Mouse (Mus musculus) cerebellum, adult 2 months (tissue): ENCODE measurements around the gene Lrrc20. TPM values are rescaled to one million over a fixed set of nuclear protein-coding genes. Genes with fewer than 3 reads are reported as not detected.

Source experiments
- DNase-seq, 2 experiments: peaks; one replicate each; pipeline ENCODE4 v3.0.0; 2021
- H3K27ac ChIP-seq: fragments of 200-500 bp; 2 replicates; pipeline ENCODE4 v1.5.1; 2012; ENCODE audit warnings: low read length, control low read depth, inconsistent platforms; ENCODE audit not compliant: insufficient read depth
- H3K27me3 ChIP-seq: fragments of 200-500 bp; 2 replicates; pipeline ENCODE4 v1.6.1; 2012; ENCODE audit warnings: inconsistent platforms, mild to moderate bottlenecking, low read length, moderate library complexity; ENCODE audit not compliant: control insufficient read depth, insufficient read depth
- H3K4me1 ChIP-seq: fragments of 200-500 bp; 2 replicates; pipeline ENCODE4 v1.6.1; 2011; ENCODE audit warnings: low read length; ENCODE audit not compliant: control insufficient read depth, insufficient read depth
- H3K4me3 ChIP-seq: fragments of 200-500 bp; replicated peaks from 2 replicates; pipeline ENCODE3; 2011; ENCODE audit warnings: mild to moderate bottlenecking, low read depth, low read length, control low read depth; ENCODE audit not compliant: insufficient read depth
- CTCF ChIP-seq: fragments of 200-500 bp; IDR thresholded peaks from 2 replicates; pipeline ENCODE4 v1.5.1; 2011; ENCODE audit warnings: low read depth, mild to moderate bottlenecking, control low read depth, low read length, moderate library complexity, borderline replicate concordance; ENCODE audit not compliant: insufficient read depth
- POLR2A ChIP-seq: fragments of 200-500 bp; IDR thresholded peaks from 2 replicates; pipeline ENCODE4 v1.6.1; 2011; ENCODE audit warnings: low read length, control low read depth, borderline replicate concordance; ENCODE audit not compliant: insufficient read depth
- WGBS: fragments of 180-500 bp; shearing (Covaris S2); methylation state at CpG from one replicate; pipeline ENCODE4 v1.1.7; 2018; 5-methylcytosine and 5-hydroxymethylcytosine counted together
- polyA plus RNA-seq: library from polyadenylated mRNA; depleted of rRNA; stranded (reverse); fragments of >200 nt; gene quantifications from 2 replicates; pipeline ENCODE4 v1.2.3, GENCODE M21; 2012; rRNA removed

Gene Lrrc20
- polyA plus RNA-seq, 1 experiment: 20.9 TPM

DNA sequence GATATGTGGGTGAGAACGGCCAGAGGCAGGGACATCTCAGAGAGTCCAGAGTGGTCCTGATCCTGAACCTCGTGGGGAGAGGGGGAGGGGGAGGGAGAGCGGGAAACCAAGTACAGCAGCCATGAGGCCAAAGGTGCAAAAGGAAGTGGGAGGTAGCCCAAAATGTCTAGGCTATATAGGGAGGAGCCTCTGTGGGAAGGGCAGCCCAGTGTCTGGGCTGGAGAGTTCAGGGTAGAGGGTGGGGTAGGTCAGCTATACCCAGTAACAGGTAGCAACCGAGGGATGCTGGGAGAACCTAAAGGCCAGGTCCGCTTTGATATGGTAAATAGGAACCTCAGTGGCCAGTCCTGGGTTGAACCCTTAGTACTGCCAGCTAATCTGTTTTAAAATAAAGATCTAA lies 149.2 kb downstream of the Lrrc20 start:
- 48% methylated on average over 5 of the region's 5 CpGs for WGBS
- TF ChIP-seq CTCF (no peak), POLR2A (no peak)
- H3K4me1 ChIP-seq: peaks cover 6% of the 10 kb centered on the region; the same call in 1 of the 2 replicates
- H3K27ac ChIP-seq: no peak overlapping the region
- no peak for DNase-seq
- H3K27me3 ChIP-seq: no peaks in the 10 kb centered on the region
- H3K4me3 ChIP-seq: no peak overlapping the region

DNA sequence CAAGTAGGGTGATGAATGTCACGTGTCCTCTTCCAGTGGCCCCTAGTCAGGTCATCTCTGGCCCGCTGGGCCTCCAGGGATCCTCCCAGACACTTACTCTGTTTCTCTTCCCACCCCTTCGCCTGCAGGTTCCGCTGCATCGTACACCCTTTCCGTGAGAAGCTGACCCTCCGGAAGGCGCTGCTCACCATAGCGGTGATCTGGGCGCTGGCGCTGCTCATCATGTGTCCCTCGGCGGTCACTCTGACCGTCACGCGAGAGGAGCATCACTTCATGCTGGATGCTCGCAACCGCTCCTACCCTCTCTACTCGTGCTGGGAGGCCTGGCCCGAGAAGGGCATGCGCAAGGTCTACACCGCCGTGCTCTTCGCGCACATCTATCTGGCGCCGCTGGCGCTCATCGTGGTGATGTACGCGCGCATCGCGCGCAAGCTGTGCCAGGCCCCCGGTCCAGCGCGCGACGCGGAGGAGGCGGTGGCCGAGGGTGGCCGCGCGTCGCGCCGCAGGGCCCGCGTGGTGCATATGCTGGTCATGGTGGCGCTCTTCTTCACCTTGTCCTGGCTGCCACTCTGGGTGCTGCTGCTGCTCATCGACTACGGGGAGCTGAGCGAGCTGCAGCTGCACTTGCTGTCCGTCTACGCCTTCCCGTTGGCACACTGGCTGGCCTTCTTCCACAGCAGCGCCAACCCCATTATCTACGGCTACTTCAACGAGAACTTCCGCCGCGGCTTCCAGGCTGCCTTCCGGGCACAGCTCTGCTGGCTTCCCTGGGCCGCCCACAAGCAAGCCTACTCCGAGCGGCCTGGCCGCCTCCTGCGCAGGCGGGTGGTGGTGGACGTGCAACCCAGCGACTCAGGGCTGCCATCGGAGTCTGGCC lies 150.0 kb downstream of the Lrrc20 start:
- Histone ChIP-seq H3K27me3 (no peaks in the 10 kb centered on the region), H3K27ac (no peak overlapping the region), H3K4me3 (peak overlapping the region; percentile 39), H3K4me1 (peaks cover 6% of the 10 kb centered on the region; the same call in 1 of the 2 replicates)
- TF ChIP-seq POLR2A (no peak), CTCF (no peak)
- DNase-seq: peak; percentile 15 to 24
- WGBS: 4% methylated on average over 74 of the region's 74 CpGs

DNA sequence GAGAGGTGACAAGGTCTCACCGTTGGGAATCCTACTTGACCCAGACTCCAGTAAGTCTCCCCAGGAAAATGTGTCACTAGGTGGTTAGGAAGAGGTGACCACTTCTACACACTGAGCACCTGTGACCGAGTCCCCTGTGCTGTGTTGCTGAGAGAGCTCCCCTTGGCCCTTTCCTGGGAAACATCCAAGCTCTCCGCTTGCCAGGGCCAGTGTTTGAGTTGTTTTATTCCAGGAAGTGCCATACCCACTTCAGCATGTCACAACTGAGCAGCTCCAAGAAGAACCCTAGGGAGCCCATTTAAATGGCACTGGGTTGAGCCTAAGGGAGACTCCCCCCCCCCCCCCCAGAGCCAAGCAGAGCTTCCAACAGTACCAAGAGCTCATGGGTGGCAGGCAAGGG lies 150.9 kb downstream of the Lrrc20 start:
- H3K27me3 ChIP-seq: no peaks in the 10 kb centered on the region
- TF ChIP-seq CTCF: no peak
- TF ChIP-seq POLR2A: no peak
- no peak for DNase-seq
- peaks cover 6% of the 10 kb centered on the region; the same call in 1 of the 2 replicates for H3K4me1 ChIP-seq
- no peak overlapping the region for H3K27ac ChIP-seq
- H3K4me3 ChIP-seq: no peak overlapping the region
- 49% methylated on average over 3 of the region's 3 CpGs for WGBS

DNA sequence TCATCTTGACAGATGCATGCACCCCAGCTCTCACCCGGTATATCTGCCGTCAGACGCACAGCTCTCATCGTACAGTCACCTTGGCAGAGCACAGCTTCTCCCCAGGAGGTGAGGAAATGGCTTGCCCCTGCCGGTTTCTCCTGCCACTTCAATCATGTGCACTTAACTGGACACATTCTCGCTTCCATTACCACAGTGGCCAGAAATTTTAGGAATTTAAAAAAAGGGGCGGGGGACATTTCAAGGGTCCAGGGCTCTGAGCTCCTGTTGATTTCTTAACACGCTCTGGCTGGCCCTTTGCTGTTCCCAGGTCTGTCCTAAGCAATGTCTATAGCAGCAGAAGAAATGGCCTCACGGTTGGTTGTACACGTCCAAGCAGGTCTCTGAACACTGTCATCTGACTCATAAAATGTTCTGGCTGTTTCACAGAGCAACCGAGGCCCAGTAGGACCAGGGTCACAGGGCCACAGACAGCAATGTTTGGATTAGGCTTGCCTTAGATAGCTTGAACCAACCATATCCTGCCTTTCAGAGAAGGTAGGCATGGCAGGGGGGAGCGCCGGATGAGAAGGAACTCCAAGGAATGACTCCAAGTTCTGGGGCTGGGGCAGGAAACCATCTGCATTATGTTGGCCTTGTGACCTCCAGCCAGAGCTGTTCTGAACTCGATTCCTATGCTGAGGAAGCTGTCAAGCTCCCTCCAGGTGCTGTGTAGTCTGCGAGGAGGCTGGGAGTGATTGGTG lies 151.8 kb downstream of the Lrrc20 start:
- Histone ChIP-seq H3K27me3 (no peaks in the 10 kb centered on the region), H3K4me3 (no peak overlapping the region), H3K27ac (no peak overlapping the region), H3K4me1 (peaks cover 6% of the 10 kb centered on the region; the same call in 1 of the 2 replicates)
- TF ChIP-seq POLR2A (no peak), CTCF (no peak)
- whole genome bisulfite sequencing: 52% methylated on average over 15 of the region's 15 CpGs
- no peak for DNase-seq

DNA sequence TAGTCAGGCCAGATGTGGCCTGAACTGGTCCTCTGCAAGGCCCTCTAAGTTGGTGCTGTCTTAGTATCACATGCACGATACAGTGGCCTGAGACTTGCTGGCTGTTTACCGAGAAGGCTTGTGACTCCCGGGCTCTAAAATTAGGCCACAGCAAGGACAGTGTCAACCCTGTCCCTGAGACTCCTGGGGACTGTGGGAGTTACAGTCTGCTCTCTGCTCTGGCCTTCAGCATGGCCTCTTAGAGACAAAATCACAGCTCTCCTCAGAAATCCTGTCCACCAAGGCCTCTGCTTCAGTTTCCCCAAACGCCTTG lies 152.3 kb downstream of the Lrrc20 start:
- H3K4me3 ChIP-seq: no peak overlapping the region
- no peak overlapping the region for H3K27ac ChIP-seq
- H3K27me3 ChIP-seq: no peaks in the 10 kb centered on the region
- DNase-seq: no peak
- TF ChIP-seq POLR2A (no peak), CTCF (no peak)
- 73% methylated on average over 4 of the region's 4 CpGs for WGBS
- H3K4me1 ChIP-seq: peaks cover 6% of the 10 kb centered on the region; the same call in 1 of the 2 replicates

Other genes with a start within 250 kb of the Lrrc20 start
- 0.23 and 0.30 TPM in 2 replicates for gene Adamts14, start 202.4 kb upstream of the Lrrc20 start, polyA plus RNA-seq
- gene Prf1, start 178.0 kb upstream of the Lrrc20 start, polyA plus RNA-seq: 0.14 TPM in 1 of 2 replicates, not detected in the other
- 15.5 and 15.6 TPM in 2 replicates for gene Pald1, start 92.3 kb upstream of the Lrrc20 start, polyA plus RNA-seq
- 0.68 and 0.97 TPM in 2 replicates for gene Nodal, start 57.8 kb upstream of the Lrrc20 start, polyA plus RNA-seq
- 30.4 and 32.0 TPM in 2 replicates for gene Eif4ebp2, start 23.1 kb upstream of the Lrrc20 start, polyA plus RNA-seq
- 0.25 and 0.28 TPM in 2 replicates for gene Npffr1, start 119.7 kb downstream of the Lrrc20 start, polyA plus RNA-seq
- gene Ppa1, start 172.8 kb downstream of the Lrrc20 start, polyA plus RNA-seq: 127 and 135 TPM in 2 replicates
- gene Sar1a, start 204.5 kb downstream of the Lrrc20 start, polyA plus RNA-seq: 101 and 105 TPM in 2 replicates
- gene Tysnd1, start 219.7 kb downstream of the Lrrc20 start, polyA plus RNA-seq: 28.4 and 29.4 TPM in 2 replicates
- 11.8 and 12.0 TPM in 2 replicates for gene Aifm2, start 239.5 kb downstream of the Lrrc20 start, polyA plus RNA-seq